Mouse (Mus musculus) bone marrow, adult 2 months (tissue): Measurements from ENCODE around the gene Col7a1. TPM values are rescaled to one million over a fixed set of nuclear protein-coding genes. Genes with fewer than 3 reads are reported as not detected.

Experiments
- H3K27ac ChIP-seq: fragments of 200-500 bp; 2 replicates; pipeline ENCODE4 v1.5.1; 2012; ENCODE audit warnings: low read depth, mild to moderate bottlenecking, control low read depth, inconsistent platforms, low read length; ENCODE audit not compliant: control insufficient read depth, poor library complexity, insufficient read depth
- H3K4me1 ChIP-seq: fragments of 200-500 bp; 2 replicates; pipeline ENCODE4 v1.6.1; 2011; ENCODE audit warnings: low read length; ENCODE audit not compliant: control insufficient read depth, insufficient read depth
- H3K4me3 ChIP-seq: fragments of 200-500 bp; replicated peaks from 2 replicates; pipeline ENCODE3; 2011; ENCODE audit warnings: mild to moderate bottlenecking, low read depth, low read length, control low read depth; ENCODE audit not compliant: control insufficient read depth
- CTCF ChIP-seq: fragments of 200-500 bp; IDR thresholded peaks from 2 replicates; pipeline ENCODE4 v1.5.1; 2011; ENCODE audit warnings: low read length, control low read depth; ENCODE audit not compliant: control insufficient read depth, insufficient read depth
- POLR2A ChIP-seq: fragments of 200-500 bp; IDR thresholded peaks from 2 replicates; pipeline ENCODE4 v1.6.1; 2011; ENCODE audit warnings: low read depth, mild to moderate bottlenecking, control low read depth, low read length, borderline replicate concordance; ENCODE audit not compliant: control insufficient read depth
- WGBS: fragments of 180-500 bp; shearing (Covaris S2); methylation state at CpG from one replicate; pipeline ENCODE4 v1.1.7; 2018; 5-methylcytosine and 5-hydroxymethylcytosine counted together
- polyA plus RNA-seq: library from polyadenylated mRNA; stranded (reverse); fragments of >200 nt; gene quantifications from 2 replicates; pipeline ENCODE4 v1.2.4, GENCODE M21; 2011; ENCODE audit warnings: low replicate concordance; ENCODE audit not compliant: missing spikeins, insufficient read depth, insufficient read length

Gene Col7a1
- polyA plus RNA-seq, 1 experiment: 17.5 TPM

GRCm38 (mm10) chr9:108989802-108990461 lies 36.5 kb downstream of the Col7a1 start:
- no peak overlapping the region for H3K4me3 ChIP-seq
- TF ChIP-seq POLR2A (no peak), CTCF (no peak)
- H3K27ac ChIP-seq: peak overlapping the region; percentile 29; the same call in 1 of the 2 replicates
- H3K4me1 ChIP-seq: peaks cover 2% of the 10 kb centered on the region; the same call in 1 of the 2 replicates
- WGBS: 35% methylated on average over 4 of the region's 4 CpGs

DNA sequence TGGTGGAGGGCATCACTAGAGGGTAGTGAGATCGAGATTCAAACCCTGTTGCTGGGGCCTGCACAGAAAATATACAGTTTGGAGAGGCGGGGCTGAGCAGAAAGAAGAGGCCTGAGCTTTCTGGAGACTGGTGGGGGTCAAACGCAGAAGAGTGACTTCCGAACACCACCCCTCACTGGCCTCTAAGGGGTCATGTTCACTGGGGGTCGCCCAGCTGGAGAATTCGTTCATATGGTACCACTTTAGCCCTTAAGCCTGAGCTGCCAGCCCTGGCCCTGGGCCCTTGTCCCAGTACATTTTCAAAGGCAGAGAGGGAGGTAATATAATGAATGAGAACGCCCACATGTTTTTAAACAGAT lies 37.1 kb downstream of the Col7a1 start:
- no peak for TF ChIP-seq POLR2A
- Histone ChIP-seq H3K4me3 (no peak overlapping the region), H3K4me1 (peaks cover 4% of the 10 kb centered on the region; the same call in 1 of the 2 replicates), H3K27ac (peak overlapping the region; percentile 29; the same call in 1 of the 2 replicates)
- 74% methylated on average over 7 of the region's 7 CpGs for WGBS

- H3K4me1 ChIP-seq: peaks cover 6% of the 10 kb centered on the region; the same call in 1 of the 2 replicates
- H3K4me3 ChIP-seq: peak within 1 kb of the TSS; percentile 82
- under 1% methylated on average over 31 of the region's 31 CpGs for WGBS
- peak within 1 kb of the TSS; percentile 86 for H3K27ac ChIP-seq
- TF ChIP-seq POLR2A (peak; percentile 89), CTCF (no peak)
Observed at GRCm38 (mm10) chr9:108991428-108992084, 38.2 kb downstream of the Col7a1 start, which contains the start of gene Pfkfb4. Gene Pfkfb4, plus strand, starts transcription at chr9:108991778.

GRCm38 (mm10) chr9:108992085-108992469 lies 38.7 kb downstream of the Col7a1 start:
- Histone ChIP-seq H3K4me3 (peak overlapping the region; percentile 82), H3K27ac (peak overlapping the region; percentile 41), H3K4me1 (peaks cover 6% of the 10 kb centered on the region; the same call in 1 of the 2 replicates)
- TF ChIP-seq POLR2A: no peak
- TF ChIP-seq CTCF: no peak
- 16% methylated on average over 18 of the region's 18 CpGs for WGBS

- Histone ChIP-seq H3K4me1 (peaks cover 6% of the 10 kb centered on the region; the same call in 1 of the 2 replicates), H3K4me3 (peak overlapping the region; percentile 53), H3K27ac (no peak overlapping the region; the same call in 1 of the 2 replicates)
- TF ChIP-seq POLR2A: no peak
- TF ChIP-seq CTCF: 0 out of 2 replicates have a peak, but pooled peaks have one; percentile 5
- WGBS: 64% methylated on average over 9 of the region's 9 CpGs
Observed at GRCm38 (mm10) chr9:108992620-108993361, 39.4 kb downstream of the Col7a1 start.

GRCm38 (mm10) chr9:108996411-108996810 lies 43.0 kb downstream of the Col7a1 start:
- H3K4me1 ChIP-seq: peaks cover 15% of the 10 kb centered on the region; the same call in 1 of the 2 replicates
- WGBS: 55% methylated on average over 9 of the region's 9 CpGs
- H3K27ac ChIP-seq: peak overlapping the region; percentile 93
- peak overlapping the region; percentile 51 for H3K4me3 ChIP-seq
- TF ChIP-seq CTCF: 0 out of 2 replicates have a peak, but pooled peaks have one; percentile 1
- TF ChIP-seq POLR2A: no peak

DNA sequence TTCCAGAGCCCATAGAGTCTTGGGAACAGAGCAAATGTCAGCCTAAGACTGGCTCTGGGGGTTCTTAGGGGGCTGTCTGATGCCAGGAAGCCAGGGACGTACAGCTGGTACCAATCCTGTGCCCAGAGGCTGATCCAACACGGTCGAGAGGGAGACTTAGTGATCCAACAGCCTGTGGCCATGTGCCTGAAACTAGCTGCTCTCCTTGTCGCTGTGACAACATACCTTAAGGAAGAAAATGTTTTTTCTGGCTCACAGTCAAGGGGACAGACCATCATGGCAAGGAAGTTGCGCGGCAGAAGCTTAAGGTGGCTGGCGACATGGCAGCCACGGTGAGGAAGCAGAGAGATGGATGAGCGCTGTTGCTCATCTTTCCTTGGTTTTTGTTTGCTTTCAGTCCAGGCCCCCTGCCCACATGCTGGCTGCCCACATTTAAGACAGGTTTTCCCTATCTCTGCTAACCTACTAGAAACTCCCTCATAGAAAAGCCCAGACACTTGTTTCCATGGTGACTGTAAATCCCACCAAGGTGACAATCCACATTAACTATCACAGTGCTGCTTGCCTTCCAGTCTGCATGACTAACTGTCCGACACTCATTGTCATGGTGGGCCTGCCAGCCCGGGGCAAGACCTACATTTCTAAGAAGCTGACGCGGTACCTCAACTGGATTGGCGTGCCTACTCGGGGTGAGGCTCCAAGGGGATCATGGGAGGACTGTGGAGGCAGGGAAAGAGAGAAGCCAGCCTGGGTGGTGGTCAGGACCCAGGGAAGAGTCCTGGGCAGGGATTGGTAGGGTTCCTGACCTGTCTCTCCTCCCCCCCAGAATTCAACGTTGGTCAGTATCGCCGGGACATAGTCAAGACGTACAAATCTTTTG lies 45.1 kb downstream of the Col7a1 start:
- WGBS: 55% methylated on average over 19 of the region's 19 CpGs
- TF ChIP-seq POLR2A (no peak), CTCF (no peak)
- Histone ChIP-seq H3K27ac (peak overlapping the region; percentile 94), H3K4me1 (peaks cover 15% of the 10 kb centered on the region; the same call in 1 of the 2 replicates), H3K4me3 (peak overlapping the region; percentile 28)
